Mouse (Mus musculus): ENCODE measurements around the gene Clcnka. TPM values are rescaled to one million over a fixed set of nuclear protein-coding genes. Genes with fewer than 3 reads are reported as not detected.
A peak's percentile ranks its signal among the peaks of the same experiment; 100 is the strongest.

Clcnka gene
- polyA plus RNA-seq, 1 experiment from 2014 or later, result 0.80 TPM

GRCm38 (mm10) chr4:141427921-141428320 is 29.4 kb upstream of the Clcnka start:
- peaks cover 3% of the 10 kb centered on the region; the same call in 1 of the 2 replicates for H3K4me1 ChIP-seq (ENCODE audit: insufficient read depth)
- no peaks in the 10 kb centered on the region for H3K36me3 ChIP-seq (ENCODE audit: insufficient read depth)
- no peaks in the 10 kb centered on the region for H3K9me3 ChIP-seq (ENCODE audit: low read depth, low read length)
- 78% methylated on average over 13 of the region's 13 CpGs for WGBS
- DNase-seq, result no peak
- TF ChIP-seq CTCF (IDR thresholded peaks at IDR 0.05; ENCODE audit: low read depth), result no peak
- no peak overlapping the region for H3K9ac ChIP-seq
- no peak for ATAC-seq (ENCODE audit: insufficient read depth)
- H3K4me2 ChIP-seq, result no peak overlapping the region
- H3K4me3 ChIP-seq (ENCODE audit: low read depth, low read length), result no peak overlapping the region
- no peaks in the 10 kb centered on the region for H3K27me3 ChIP-seq (ENCODE audit: insufficient read depth, low read length)
- no peak overlapping the region for H3K27ac ChIP-seq (ENCODE audit: low read depth)

- H3K4me1 ChIP-seq (ENCODE audit: insufficient read depth), result peaks cover 3% of the 10 kb centered on the region; the same call in 1 of the 2 replicates
- no peaks in the 10 kb centered on the region for H3K27me3 ChIP-seq (ENCODE audit: insufficient read depth, low read length)
- no peak overlapping the region for H3K4me3 ChIP-seq (ENCODE audit: low read depth, low read length)
- no peaks in the 10 kb centered on the region for H3K36me3 ChIP-seq (ENCODE audit: insufficient read depth)
- DNase-seq (peak; percentile 55), ATAC-seq (ENCODE audit: insufficient read depth) (no peak)
- no peak overlapping the region for H3K9ac ChIP-seq
- H3K4me2 ChIP-seq, result peak overlapping the region; percentile 79; the same call in 1 of the 2 replicates
- H3K27ac ChIP-seq (ENCODE audit: low read depth), result peak overlapping the region; percentile 59; the same call in 1 of the 2 replicates
- no peaks in the 10 kb centered on the region for H3K9me3 ChIP-seq (ENCODE audit: low read depth, low read length)
- 46% methylated on average over 10 of the region's 10 CpGs for WGBS
- no peak for TF ChIP-seq CTCF (IDR thresholded peaks at IDR 0.05; ENCODE audit: low read depth)
Observed at GRCm38 (mm10) chr4:141426796-141427745, 28.5 kb upstream of the Clcnka start.

- H3K27me3 ChIP-seq (ENCODE audit: insufficient read depth, low read length), result no peaks in the 10 kb centered on the region
- peaks cover 8% of the 10 kb centered on the region; the same call in 1 of the 2 replicates for H3K4me1 ChIP-seq (ENCODE audit: insufficient read depth)
- TF ChIP-seq CTCF (IDR thresholded peaks at IDR 0.05; ENCODE audit: low read depth), result no peak
- peak overlapping the region; percentile 70 for H3K27ac ChIP-seq (ENCODE audit: low read depth)
- no peaks in the 10 kb centered on the region for H3K36me3 ChIP-seq (ENCODE audit: insufficient read depth)
- peak overlapping the region; percentile 48 for H3K9ac ChIP-seq
- ATAC-seq (ENCODE audit: insufficient read depth) (peak; percentile 78), DNase-seq (peak; percentile 59)
- WGBS, result 3% methylated on average over 36 of the region's 36 CpGs
- peak overlapping the region; percentile 37 for H3K4me3 ChIP-seq (ENCODE audit: low read depth, low read length)
- H3K9me3 ChIP-seq (ENCODE audit: low read depth, low read length), result no peaks in the 10 kb centered on the region
- peak overlapping the region; percentile 79 for H3K4me2 ChIP-seq
Observed at GRCm38 (mm10) chr4:141425484-141426479, 27.3 kb upstream of the Clcnka start.

GRCm38 (mm10) chr4:141423691-141424431 is 25.3 kb upstream of the Clcnka start:
- Histone ChIP-seq H3K9ac (no peak overlapping the region), H3K9me3 (ENCODE audit: low read depth, low read length) (no peaks in the 10 kb centered on the region), H3K27ac (ENCODE audit: low read depth) (no peak overlapping the region), H3K4me3 (ENCODE audit: low read depth, low read length) (no peak overlapping the region), H3K4me1 (ENCODE audit: insufficient read depth) (peaks cover 13% of the 10 kb centered on the region; the same call in 1 of the 2 replicates), H3K4me2 (0 out of 2 replicates have a peak overlapping the region, but pooled peaks have one; percentile 4), H3K27me3 (ENCODE audit: insufficient read depth, low read length) (no peaks in the 10 kb centered on the region), H3K36me3 (ENCODE audit: insufficient read depth) (no peaks in the 10 kb centered on the region)
- DNase-seq, result no peak
- ATAC-seq (ENCODE audit: insufficient read depth), result no peak
- 78% methylated on average over 13 of the region's 13 CpGs for WGBS
- TF ChIP-seq CTCF (IDR thresholded peaks at IDR 0.05; ENCODE audit: low read depth), result no peak

GRCm38 (mm10) chr4:141423288-141423687 is 24.8 kb upstream of the Clcnka start:
- Histone ChIP-seq H3K27ac (ENCODE audit: low read depth) (no peak overlapping the region), H3K27me3 (ENCODE audit: insufficient read depth, low read length) (no peaks in the 10 kb centered on the region), H3K9ac (no peak overlapping the region), H3K9me3 (ENCODE audit: low read depth, low read length) (no peaks in the 10 kb centered on the region), H3K36me3 (ENCODE audit: insufficient read depth) (no peaks in the 10 kb centered on the region), H3K4me3 (ENCODE audit: low read depth, low read length) (no peak overlapping the region), H3K4me1 (ENCODE audit: insufficient read depth) (peaks cover 13% of the 10 kb centered on the region; the same call in 1 of the 2 replicates), H3K4me2 (0 out of 2 replicates have a peak overlapping the region, but pooled peaks have one; percentile 4)
- TF ChIP-seq CTCF (IDR thresholded peaks at IDR 0.05; ENCODE audit: low read depth), result no peak
- 77% methylated on average over 5 of the region's 5 CpGs for WGBS
- ATAC-seq (ENCODE audit: insufficient read depth) (no peak), DNase-seq (no peak)

GRCm38 (mm10) chr4:141422841-141423240 is 24.3 kb upstream of the Clcnka start:
- Histone ChIP-seq H3K36me3 (ENCODE audit: insufficient read depth) (no peaks in the 10 kb centered on the region), H3K4me1 (ENCODE audit: insufficient read depth) (peaks cover 13% of the 10 kb centered on the region; the same call in 1 of the 2 replicates), H3K9me3 (ENCODE audit: low read depth, low read length) (no peaks in the 10 kb centered on the region), H3K4me2 (no peak overlapping the region), H3K9ac (no peak overlapping the region), H3K4me3 (ENCODE audit: low read depth, low read length) (no peak overlapping the region), H3K27ac (ENCODE audit: low read depth) (no peak overlapping the region), H3K27me3 (ENCODE audit: insufficient read depth, low read length) (no peaks in the 10 kb centered on the region)
- ATAC-seq (ENCODE audit: insufficient read depth), result no peak
- TF ChIP-seq CTCF (IDR thresholded peaks at IDR 0.05; ENCODE audit: low read depth), result no peak
- 70% methylated on average over 5 of the region's 5 CpGs for WGBS
- DNase-seq, result no peak

Measured in lung, embryonic 14.5 days (tissue).